8 mouse cellular contexts compared by ENCODE assay signal in the genomic region with DNA sequence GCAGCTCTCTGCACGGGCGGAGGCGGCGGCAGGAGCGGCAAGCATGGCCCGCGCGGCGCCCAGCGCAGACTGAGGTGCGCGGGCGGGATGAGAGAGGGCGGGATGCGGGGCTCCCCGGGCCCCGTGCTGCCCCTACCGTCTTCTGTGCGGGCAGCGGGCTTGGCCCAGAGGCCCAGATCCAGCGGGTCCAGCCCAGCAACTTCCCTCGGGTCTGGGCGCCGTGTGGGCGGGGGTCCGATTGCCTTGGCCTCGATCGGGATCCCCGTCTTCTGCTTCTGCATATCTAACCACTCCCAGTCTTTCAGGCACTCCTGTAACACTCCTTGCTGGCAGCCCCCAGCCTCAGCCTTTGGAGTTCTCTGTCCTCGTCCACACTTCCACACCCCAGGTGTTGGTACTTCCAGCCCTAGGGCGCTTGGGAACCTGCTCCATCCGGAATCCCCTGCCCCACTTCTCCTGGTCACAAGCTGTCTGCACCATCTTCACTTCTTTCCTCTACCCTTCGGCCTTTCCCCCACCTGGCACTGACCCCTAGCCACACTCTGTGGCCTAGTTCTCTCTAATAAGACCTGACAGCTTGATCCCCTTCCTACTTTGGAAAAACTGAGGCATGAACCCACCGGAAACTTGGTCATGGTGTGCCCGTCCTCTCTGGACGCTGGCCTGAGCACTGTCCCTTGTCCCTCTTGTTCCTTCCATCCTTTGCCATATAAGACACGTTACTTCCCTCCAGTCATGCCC. TPM values are rescaled to one million over a fixed set of nuclear protein-coding genes. Genes with fewer than 3 reads are reported as not detected.
DNase-seq lines count a peak whose midpoint lies in the region; ATAC-seq and TF ChIP-seq lines count a peak whose summit lies in the region.

No protein-coding gene starts in this region.

- H3K4me3 ChIP-seq in lung, embryonic 14.5 days (ENCODE audit: low read depth, low read length), result peak overlapping the region; percentile 78
- peak overlapping the region; percentile 86 for H3K4me3 ChIP-seq in embryonic facial prominence, embryonic 15.5 days (replicated peaks)
- peak overlapping the region; percentile 77 for H3K4me3 ChIP-seq in hindbrain, postnatal 0 days (ENCODE audit: low read length)
- H3K4me3 ChIP-seq in midbrain, embryonic 13.5 days (replicated peaks), result peak overlapping the region; percentile 84

- WGBS in lung, embryonic 14.5 days, result 2% methylated on average over 32 of the region's 37 CpGs
- under 1% methylated on average over 37 of the region's 37 CpGs for WGBS in embryonic facial prominence, embryonic 15.5 days
- WGBS in hindbrain, postnatal 0 days, result 4% methylated on average over 33 of the region's 37 CpGs
- WGBS in midbrain, embryonic 13.5 days, result 2% methylated on average over 36 of the region's 37 CpGs

- H3K27me3 ChIP-seq in lung, embryonic 14.5 days (ENCODE audit: insufficient read depth, low read length), result no peaks in the 10 kb centered on the region
- no peaks in the 10 kb centered on the region for H3K27me3 ChIP-seq in embryonic facial prominence, embryonic 15.5 days
- no peaks in the 10 kb centered on the region for H3K27me3 ChIP-seq in hindbrain, postnatal 0 days (ENCODE audit: insufficient read depth, low read length)
- no peaks in the 10 kb centered on the region for H3K27me3 ChIP-seq in midbrain, embryonic 13.5 days

- no peaks in the 10 kb centered on the region for H3K36me3 ChIP-seq in lung, embryonic 14.5 days (ENCODE audit: insufficient read depth)
- 0 out of 2 replicates have a peak, but pooled peaks cover 4% of the 10 kb centered on the region for H3K36me3 ChIP-seq in embryonic facial prominence, embryonic 15.5 days
- no peaks in the 10 kb centered on the region for H3K36me3 ChIP-seq in hindbrain, postnatal 0 days (ENCODE audit: insufficient read depth, low read length)
- no peaks in the 10 kb centered on the region for H3K36me3 ChIP-seq in midbrain, embryonic 13.5 days

- H3K4me2 ChIP-seq in lung, embryonic 14.5 days, result peak overlapping the region; percentile 91
- H3K4me2 ChIP-seq in embryonic facial prominence, embryonic 15.5 days (replicated peaks), result peak overlapping the region; percentile 76
- H3K4me2 ChIP-seq in hindbrain, postnatal 0 days (ENCODE audit: low read depth, low read length), result peak overlapping the region; percentile 89
- peak overlapping the region; percentile 95 for H3K4me2 ChIP-seq in midbrain, embryonic 13.5 days (replicated peaks)

- peak overlapping the region; percentile 86 for H3K9ac ChIP-seq in lung, embryonic 14.5 days
- peak overlapping the region; percentile 85 for H3K9ac ChIP-seq in embryonic facial prominence, embryonic 15.5 days
- H3K9ac ChIP-seq in hindbrain, postnatal 0 days (replicated peaks; ENCODE audit: low read length), result peak overlapping the region; percentile 75
- H3K9ac ChIP-seq in midbrain, embryonic 13.5 days (replicated peaks), result peak overlapping the region; percentile 89

- peak overlapping the region; percentile 78 for H3K27ac ChIP-seq in lung, embryonic 14.5 days (ENCODE audit: low read depth)
- H3K27ac ChIP-seq in embryonic facial prominence, embryonic 15.5 days (replicated peaks), result peak overlapping the region; percentile 84
- peak overlapping the region; percentile 68; the same call in 1 of the 2 replicates for H3K27ac ChIP-seq in hindbrain, postnatal 0 days
- H3K27ac ChIP-seq in midbrain, embryonic 13.5 days, result peak overlapping the region; percentile 80

- peaks cover 9% of the 10 kb centered on the region for H3K4me1 ChIP-seq in lung, embryonic 14.5 days (ENCODE audit: insufficient read depth)
- H3K4me1 ChIP-seq in embryonic facial prominence, embryonic 15.5 days, result peaks cover 30% of the 10 kb centered on the region
- peaks cover 20% of the 10 kb centered on the region; the same call in 1 of the 2 replicates for H3K4me1 ChIP-seq in hindbrain, postnatal 0 days (ENCODE audit: insufficient read depth, low read length)
- peaks cover 25% of the 10 kb centered on the region for H3K4me1 ChIP-seq in midbrain, embryonic 13.5 days (replicated peaks)

- no peak for TF ChIP-seq CTCF in lung, embryonic 14.5 days (IDR thresholded peaks at IDR 0.05; ENCODE audit: low read depth)
- TF ChIP-seq CTCF in hindbrain, postnatal 0 days (IDR thresholded peaks at IDR 0.05; ENCODE audit: low read depth), result no peak

- ATAC-seq in lung, embryonic 14.5 days (ENCODE audit: insufficient read depth), result peak; percentile 56
- peak; percentile 61 for ATAC-seq in embryonic facial prominence, embryonic 15.5 days (ENCODE audit: insufficient number of reproducible peaks, low FRiP score, low TSS enrichment, low read depth)
- peak; percentile 36 for ATAC-seq in hindbrain, postnatal 0 days
- peak; percentile 86 for ATAC-seq in midbrain, embryonic 13.5 days

- DNase-seq in cerebellum, adult 8-10 months, result peak; percentile 70
- DNase-seq in cerebellum, postnatal 25 days, result no peak
- peak; percentile 18 for DNase-seq in lung, embryonic 14.5 days
- no peak for DNase-seq in lung, postnatal 36 days
- DNase-seq in hindbrain, postnatal 0 days (ENCODE audit: low spot score), result peak; percentile 34
- DNase-seq in spleen, postnatal 36 days (ENCODE audit: low spot score in 2 of 2), result no peak

- H3K9me3 ChIP-seq in lung, embryonic 14.5 days (ENCODE audit: low read depth, low read length), result no peaks in the 10 kb centered on the region
- H3K9me3 ChIP-seq in embryonic facial prominence, embryonic 15.5 days (replicated peaks), result no peaks in the 10 kb centered on the region
- no peaks in the 10 kb centered on the region for H3K9me3 ChIP-seq in hindbrain, postnatal 0 days (ENCODE audit: low read length)
- no peaks in the 10 kb centered on the region for H3K9me3 ChIP-seq in midbrain, embryonic 13.5 days

RNA-seq across cellular contexts. Expression of a gene that starts 0.5 kb away (rescaled TPM):
- 11.3 and 13.0 TPM in 2 replicates for polyA plus RNA-seq in lung, embryonic 14.5 days (2014; fragmentation: Nextera tagmentation; extraction: Ambion mirVana)
- polyA plus RNA-seq in embryonic facial prominence, embryonic 15.5 days (2015; fragmentation: Nextera tagmentation; extraction: Ambion mirVana), result 32.6 and 34.8 TPM in 2 replicates
- total RNA-seq in hindbrain, postnatal 0 days (2014; rRNA removed), result 32.2 and 39.6 TPM in 2 replicates
- polyA plus RNA-seq in hindbrain, postnatal 0 days (2015; fragmentation: Nextera tagmentation; extraction: Ambion mirVana), result 19.9 and 20.2 TPM in 2 replicates
- polyA plus RNA-seq in midbrain, embryonic 13.5 days (2015; fragmentation: Nextera tagmentation; extraction: Ambion mirVana), result 20.8 and 22.9 TPM in 2 replicates

RNA-seq across cellular contexts. Expression of a gene that starts 17.9 kb away (rescaled TPM):
- polyA plus RNA-seq in lung, embryonic 14.5 days (2014; fragmentation: Nextera tagmentation; extraction: Ambion mirVana), result 9.0 and 11.5 TPM in 2 replicates
- polyA plus RNA-seq in embryonic facial prominence, embryonic 15.5 days (2015; fragmentation: Nextera tagmentation; extraction: Ambion mirVana), result 11.2 and 11.7 TPM in 2 replicates
- 11.0 and 17.9 TPM in 2 replicates for total RNA-seq in hindbrain, postnatal 0 days (2014; rRNA removed)
- 5.3 and 5.8 TPM in 2 replicates for polyA plus RNA-seq in hindbrain, postnatal 0 days (2015; fragmentation: Nextera tagmentation; extraction: Ambion mirVana)
- 8.2 and 9.6 TPM in 2 replicates for polyA plus RNA-seq in midbrain, embryonic 13.5 days (2015; fragmentation: Nextera tagmentation; extraction: Ambion mirVana)

Comparison
In these comparisons a context has a peak if more than half of its experiments do, and no peak if none do; other contexts are left out.
1. DNase-seq: peak in cerebellum, adult 8-10 months (single experiment), lung, embryonic 14.5 days (single experiment) and hindbrain, postnatal 0 days (single experiment); none in cerebellum, postnatal 25 days (0 of 2), lung, postnatal 36 days (single experiment) and spleen, postnatal 36 days (0 of 2).
2. ATAC-seq: peak in every context shown above with its lines; median percentile 86 in midbrain, embryonic 13.5 days; 61 in embryonic facial prominence, embryonic 15.5 days; 56 in lung, embryonic 14.5 days; 36 in hindbrain, postnatal 0 days.
3. Peak in every context shown above with its lines, with median percentiles within 50 percentile points of each other: H3K27ac ChIP-seq, H3K4me2 ChIP-seq, H3K4me3 ChIP-seq and H3K9ac ChIP-seq.